In the genomic region with DNA sequence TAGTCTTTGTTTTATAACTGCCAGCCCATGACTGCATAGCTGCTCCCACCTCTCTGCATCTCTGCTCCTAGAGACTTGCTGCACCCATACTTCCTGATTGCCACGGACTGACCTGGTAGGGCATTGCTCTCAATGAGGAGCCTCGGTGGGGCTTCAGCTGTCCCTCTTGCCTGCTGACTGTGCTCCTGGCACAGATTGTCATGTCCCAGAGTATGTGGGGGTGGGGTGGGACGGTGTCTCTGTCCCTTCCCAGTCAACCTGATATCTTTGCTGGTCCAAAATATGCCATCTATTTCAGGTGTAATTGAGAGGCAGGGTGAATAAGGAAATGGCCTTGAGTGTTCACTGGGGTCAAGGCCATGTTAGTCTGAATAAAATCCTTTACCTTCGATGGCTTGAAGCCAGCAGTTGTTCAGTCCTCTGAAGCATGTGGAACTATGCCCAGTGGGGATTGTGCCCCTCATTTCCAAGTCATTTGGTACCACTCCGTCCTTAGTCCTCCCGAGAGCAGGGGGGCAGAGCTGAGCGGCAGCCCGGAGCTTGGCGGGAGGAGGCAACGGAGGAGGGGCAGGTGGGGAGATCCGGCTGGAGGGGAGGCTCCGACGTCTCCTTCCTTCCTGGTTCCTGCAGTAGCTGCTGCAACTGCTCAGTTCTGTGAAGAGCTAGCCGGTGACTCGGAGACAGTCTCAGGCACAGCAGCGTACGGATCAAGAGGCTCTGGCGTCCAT, we compare ENCODE assay signal across 8 mouse cellular contexts. TPM values are rescaled to one million over a fixed set of nuclear protein-coding genes. Genes with fewer than 3 reads are reported as not detected.
DNase-seq lines count a peak whose midpoint lies in the region; ATAC-seq and TF ChIP-seq lines count a peak whose summit lies in the region.

TSS of gene Osbpl7 (plus strand) at position 413 of the 728 bp plus-strand sequence.

- peak; percentile 55; the same call in 1 of the 2 replicates for TF ChIP-seq EP300 in heart, adult 2 months (IDR thresholded peaks at IDR 0.05; ENCODE audit: insufficient read depth, low read depth, low read length)

- DNase-seq in urinary bladder, adult 18-20 months (ENCODE audit: low spot score in 2 of 2), result peak; percentile 60 to 62
- DNase-seq in urinary bladder, postnatal 10 days (ENCODE audit: low spot score), result no peak
- peak; percentile 81 to 83 for DNase-seq in heart, adult 2 months
- peak; percentile 62 to 67 for DNase-seq in kidney, adult 8-10 months
- DNase-seq in limb, embryonic 14.5 days (ENCODE audit: low spot score), result peak; percentile 65
- peak; percentile 42 to 69 for DNase-seq in spleen, postnatal 10 days (ENCODE audit: low spot score in 2 of 2)

- H3K27ac ChIP-seq in embryonic facial prominence, embryonic 12.5 days, result no peak within 1 kb of the TSS
- peak within 1 kb of the TSS; percentile 68 for H3K27ac ChIP-seq in heart, adult 2 months
- H3K27ac ChIP-seq in limb, embryonic 14.5 days (replicated peaks; ENCODE audit: low read depth, low read length), result no peak within 1 kb of the TSS
- peak within 1 kb of the TSS; percentile 72 for H3K27ac ChIP-seq in midbrain, embryonic 16.5 days (ENCODE audit: low read length)

- peak; percentile 55; the same call in 1 of the 2 replicates for ATAC-seq in embryonic facial prominence, embryonic 12.5 days (ENCODE audit: insufficient number of reproducible peaks, insufficient read depth, low FRiP score, low TSS enrichment)
- peak; percentile 82; the same call in 1 of the 2 replicates for ATAC-seq in limb, embryonic 14.5 days (ENCODE audit: low FRiP score, low read depth)
- peak; percentile 90 for ATAC-seq in midbrain, embryonic 16.5 days

- H3K36me3 ChIP-seq in embryonic facial prominence, embryonic 12.5 days, result peaks cover 40% of the 10 kb centered on the region
- no peaks in the 10 kb centered on the region for H3K36me3 ChIP-seq in heart, adult 2 months (ENCODE audit: control insufficient read depth, insufficient read depth, low read length)
- peaks cover 47% of the 10 kb centered on the region for H3K36me3 ChIP-seq in limb, embryonic 14.5 days (ENCODE audit: control insufficient read depth, insufficient read depth, low read length)
- H3K36me3 ChIP-seq in midbrain, embryonic 16.5 days (ENCODE audit: control insufficient read depth, insufficient read depth, low read length), result peaks cover 13% of the 10 kb centered on the region; the same call in 1 of the 2 replicates

- TF ChIP-seq CTCF in heart, adult 2 months (IDR thresholded peaks at IDR 0.05), result peak; percentile 63

- H3K9me3 ChIP-seq in embryonic facial prominence, embryonic 12.5 days, result no peaks in the 10 kb centered on the region
- no peaks in the 10 kb centered on the region for H3K9me3 ChIP-seq in limb, embryonic 14.5 days (ENCODE audit: control insufficient read depth, low read length)
- no peaks in the 10 kb centered on the region for H3K9me3 ChIP-seq in midbrain, embryonic 16.5 days (replicated peaks; ENCODE audit: control insufficient read depth, low read length, poor library complexity, severe bottlenecking)

- no peaks in the 10 kb centered on the region for H3K79me2 ChIP-seq in heart, adult 2 months (replicated peaks; ENCODE audit: control insufficient read depth, insufficient read depth, low read length)

- peak within 1 kb of the TSS; percentile 96 for H3K4me2 ChIP-seq in embryonic facial prominence, embryonic 12.5 days (replicated peaks)
- peak within 1 kb of the TSS; percentile 92 for H3K4me2 ChIP-seq in limb, embryonic 14.5 days (replicated peaks; ENCODE audit: low read depth, low read length, severe bottlenecking)
- H3K4me2 ChIP-seq in midbrain, embryonic 16.5 days (ENCODE audit: low read length), result peak within 1 kb of the TSS; percentile 85

- H3K4me1 ChIP-seq in embryonic facial prominence, embryonic 12.5 days, result peaks cover 19% of the 10 kb centered on the region
- peaks cover 10% of the 10 kb centered on the region for H3K4me1 ChIP-seq in heart, adult 2 months (ENCODE audit: control insufficient read depth, insufficient read depth, low read length)
- H3K4me1 ChIP-seq in limb, embryonic 14.5 days (ENCODE audit: control insufficient read depth, insufficient read depth, low read length), result peaks cover 9% of the 10 kb centered on the region
- H3K4me1 ChIP-seq in midbrain, embryonic 16.5 days (ENCODE audit: control insufficient read depth, insufficient read depth, low read length), result peaks cover 20% of the 10 kb centered on the region

- peak; percentile 87 for TF ChIP-seq POLR2A in heart, adult 2 months (IDR thresholded peaks at IDR 0.05; ENCODE audit: insufficient read depth, low read depth, low read length)
- TF ChIP-seq POLR2A in limb, embryonic 14.5 days (IDR thresholded peaks at IDR 0.05; ENCODE audit: borderline replicate concordance, extremely low read depth, insufficient read depth, insufficient read length), result no peak

- intact Hi-C loops in heart, adult 2 months (cut with DNase I), result no loop called here

- WGBS in embryonic facial prominence, embryonic 12.5 days, result 9% methylated on average over 18 of the region's 18 CpGs
- WGBS in heart, adult 2 months, result 3% methylated on average over 18 of the region's 18 CpGs
- 8% methylated on average over 18 of the region's 18 CpGs for WGBS in limb, embryonic 14.5 days
- WGBS in midbrain, embryonic 16.5 days, result 5% methylated on average over 18 of the region's 18 CpGs

- peak within 1 kb of the TSS; percentile 81 for H3K9ac ChIP-seq in embryonic facial prominence, embryonic 12.5 days
- H3K9ac ChIP-seq in heart, adult 2 months (ENCODE audit: low read depth, low read length), result peak within 1 kb of the TSS; percentile 73
- H3K9ac ChIP-seq in limb, embryonic 14.5 days (ENCODE audit: low read depth, low read length, severe bottlenecking), result peak within 1 kb of the TSS; percentile 79
- peak within 1 kb of the TSS; percentile 84 for H3K9ac ChIP-seq in midbrain, embryonic 16.5 days (ENCODE audit: low read depth, low read length)

- no peaks in the 10 kb centered on the region for H3K27me3 ChIP-seq in embryonic facial prominence, embryonic 12.5 days
- no peaks in the 10 kb centered on the region for H3K27me3 ChIP-seq in heart, adult 2 months (ENCODE audit: control insufficient read depth, insufficient read depth, low read length)
- H3K27me3 ChIP-seq in limb, embryonic 14.5 days (ENCODE audit: control insufficient read depth, insufficient read depth, low read length), result no peaks in the 10 kb centered on the region
- no peaks in the 10 kb centered on the region for H3K27me3 ChIP-seq in midbrain, embryonic 16.5 days (ENCODE audit: control insufficient read depth, insufficient read depth, low read depth, low read length)

- peak within 1 kb of the TSS; percentile 70 for H3K4me3 ChIP-seq in embryonic facial prominence, embryonic 12.5 days
- peak within 1 kb of the TSS; percentile 70 for H3K4me3 ChIP-seq in heart, adult 2 months
- peak within 1 kb of the TSS; percentile 73 for H3K4me3 ChIP-seq in limb, embryonic 14.5 days (replicated peaks; ENCODE audit: low read length)
- H3K4me3 ChIP-seq in midbrain, embryonic 16.5 days (ENCODE audit: low read depth, low read length), result peak within 1 kb of the TSS; percentile 74

RNA-seq across cellular contexts. Expression of gene Osbpl7, which starts in this region (rescaled TPM):
- 7.9 and 10.8 TPM in 2 replicates for polyA plus RNA-seq in embryonic facial prominence, embryonic 12.5 days (2016; fragmentation: Nextera tagmentation; extraction: Ambion mirVana)
- 1 to 10 TPM; 4.1 to 4.4 TPM for total RNA-seq in heart, adult 2 months (2021)
- polyA plus RNA-seq in heart, adult 2 months (2012; rRNA removed), result 5.0 and 7.0 TPM in 2 replicates
- 12.7 and 15.9 TPM in 2 replicates for polyA plus RNA-seq in limb, embryonic 14.5 days (2012; rRNA removed)
- 6.9 and 7.0 TPM in 2 replicates for polyA plus RNA-seq in limb, embryonic 14.5 days (2014; fragmentation: Nextera tagmentation; extraction: Ambion mirVana)
- polyA plus RNA-seq in midbrain, embryonic 16.5 days (2015; fragmentation: Nextera tagmentation; extraction: Ambion mirVana), result 11.9 and 12.8 TPM in 2 replicates

Comparison
In these comparisons a context has a peak if more than half of its experiments do, and no peak if none do; other contexts are left out.
1. H3K27ac ChIP-seq: peak in heart, adult 2 months (single experiment) and midbrain, embryonic 16.5 days (single experiment); none in embryonic facial prominence, embryonic 12.5 days (single experiment) and limb, embryonic 14.5 days (single experiment).
2. Peak in every context shown above with its lines, with median percentiles within 50 percentile points of each other: ATAC-seq, H3K4me2 ChIP-seq, H3K4me3 ChIP-seq and H3K9ac ChIP-seq.